Mouse (Mus musculus) Patski (cell line): ENCODE results near the gene Gm13420. TPM values are rescaled to one million over a fixed set of nuclear protein-coding genes. Genes with fewer than 3 reads are reported as not detected.

Source experiments
- ATAC-seq: fragments of 100-300 bp; one replicate; pipeline ENCODE4 v1.8.0; 2021
- CTCF ChIA-PET: fragments of 350-600 bp; sonication (Branson Sonifier 250); formaldehyde crosslinking; loops from one replicate; lab custom pipeline; 2022; ENCODE audit warnings: inconsistent platforms; lab: Charles Lee
- POLR2A ChIA-PET: fragments of 350-600 bp; sonication (Branson Sonifier 250); formaldehyde crosslinking; loops from one replicate; lab custom pipeline; 2022; ENCODE audit warnings: antibody characterized with exemption, inconsistent platforms; lab: Charles Lee
- DNase-seq: peaks from one replicate; pipeline ENCODE4 v3.0.0-alpha.2; 2011; ENCODE audit warnings: low read depth, low spot score
- H3K27me3 ChIP-seq: fragments of 371-371 bp; one replicate; pipeline ENCODE4 v1.5.1; 2021
- CTCF ChIP-seq: fragments of 100-300 bp; IDR thresholded peaks from one replicate; pipeline ENCODE4 v1.5.1; 2021
- in situ Hi-C: fragments of 300-500 bp; cut with MboI; formaldehyde crosslinking; loops from 3 replicates; pipeline ENCODE4 v1.11.1; 2018; ENCODE audit warnings: low pct_unique_long_range_greater_than_20kb, mixed read lengths
- polyA plus RNA-seq: library from polyadenylated mRNA; unstranded; gene quantifications from one replicate; pipeline ENCODE4 v1.2.3, GENCODE M21; 2021

The Gm13420 gene
- polyA plus RNA-seq, 1 experiment from 2014 or later: 0.49 TPM

DNA sequence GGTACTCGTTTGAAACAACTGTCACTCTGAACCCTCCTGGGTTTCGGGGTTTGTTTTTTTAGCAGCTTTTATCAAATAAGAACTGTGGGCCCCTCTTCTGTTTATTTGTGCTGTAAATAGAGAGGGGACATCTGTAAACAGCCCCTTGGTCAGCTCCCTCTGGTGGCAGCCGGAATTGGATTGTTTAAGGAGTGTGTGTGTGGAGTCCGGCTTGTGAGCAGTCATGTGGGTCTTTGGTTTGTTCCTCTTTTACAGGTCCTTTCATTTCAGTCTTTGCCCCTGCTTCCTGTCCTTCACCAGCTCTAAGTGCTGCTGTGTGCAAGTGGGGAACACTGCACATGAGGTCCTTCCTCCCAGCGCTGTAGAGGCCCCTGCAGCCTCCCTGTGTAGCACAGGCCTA, 12.1 kb downstream of the Gm13420 start:
- ATAC-seq (no peak), DNase-seq (no peak)
- TF ChIP-seq CTCF: no peak
- POLR2A ChIA-PET: no interaction called here
- no peaks in the 10 kb centered on the region for H3K27me3 ChIP-seq
- in situ Hi-C loops: no loop called here
- CTCF ChIA-PET: no interaction called here

DNA sequence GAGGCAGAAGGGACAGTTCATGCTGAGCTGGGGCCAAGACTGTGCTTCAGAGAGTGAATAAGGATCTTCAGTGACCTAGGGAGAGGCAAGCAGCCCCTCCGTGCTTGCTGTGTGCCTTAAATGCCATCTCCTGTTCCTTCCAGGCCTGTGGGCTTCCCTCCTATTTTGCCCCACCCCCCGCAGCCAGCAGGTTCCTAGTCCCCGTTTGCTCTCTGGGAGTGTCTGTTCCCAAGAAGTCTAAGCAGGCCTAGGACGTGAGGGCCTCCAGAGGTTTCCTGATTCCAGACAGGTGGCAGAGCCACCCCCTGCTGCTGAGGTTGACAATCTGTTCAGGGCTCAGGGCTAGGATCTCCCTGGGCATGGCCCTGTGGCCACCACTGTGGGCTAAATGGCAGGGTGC, 12.7 kb downstream of the Gm13420 start:
- ATAC-seq (no peak), DNase-seq (no peak)
- no peak for TF ChIP-seq CTCF
- no peaks in the 10 kb centered on the region for H3K27me3 ChIP-seq
- in situ Hi-C loops: no loop called here
- ChIA-PET CTCF (no interaction called here), POLR2A (no interaction called here)

DNA sequence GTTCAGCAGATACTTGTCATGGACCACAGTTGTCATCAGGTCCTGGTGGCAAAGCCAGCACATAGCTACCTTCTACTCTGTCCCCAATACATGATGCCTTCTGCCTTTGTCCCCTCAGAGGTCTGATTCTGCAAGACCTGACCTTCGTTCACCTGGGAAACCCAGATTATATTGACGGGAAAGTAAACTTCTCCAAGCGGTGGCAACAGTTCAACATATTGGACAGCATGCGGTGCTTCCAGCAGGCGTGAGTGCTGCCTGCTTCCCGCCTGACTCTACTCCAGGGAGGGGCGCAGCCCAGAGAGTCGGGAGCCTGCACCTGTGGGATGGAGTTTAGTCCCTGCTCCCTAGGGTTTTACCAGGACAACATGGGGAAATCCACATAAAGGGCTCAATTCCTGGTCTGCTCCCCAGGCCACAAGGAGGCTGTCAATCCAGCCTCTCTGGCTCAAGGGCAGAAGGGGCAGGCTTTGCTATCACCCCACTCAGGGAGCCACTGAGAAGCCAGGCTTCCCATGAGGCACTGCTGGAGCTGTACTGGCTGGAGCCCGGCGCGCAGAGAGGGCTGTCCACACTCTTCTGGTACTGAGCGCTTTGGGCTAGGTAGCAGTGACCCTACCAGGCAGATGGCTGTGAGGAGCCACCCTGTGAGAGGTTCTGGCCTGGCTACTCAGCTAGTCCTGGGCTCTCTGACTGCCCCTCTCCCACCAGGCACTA, 14.1 kb downstream of the Gm13420 start:
- ATAC-seq: no peak
- DNase-seq: no peak
- ChIA-PET POLR2A (no interaction called here), CTCF (no interaction called here)
- H3K27me3 ChIP-seq: no peaks in the 10 kb centered on the region
- in situ Hi-C loops: no loop called here
- no peak for TF ChIP-seq CTCF

DNA sequence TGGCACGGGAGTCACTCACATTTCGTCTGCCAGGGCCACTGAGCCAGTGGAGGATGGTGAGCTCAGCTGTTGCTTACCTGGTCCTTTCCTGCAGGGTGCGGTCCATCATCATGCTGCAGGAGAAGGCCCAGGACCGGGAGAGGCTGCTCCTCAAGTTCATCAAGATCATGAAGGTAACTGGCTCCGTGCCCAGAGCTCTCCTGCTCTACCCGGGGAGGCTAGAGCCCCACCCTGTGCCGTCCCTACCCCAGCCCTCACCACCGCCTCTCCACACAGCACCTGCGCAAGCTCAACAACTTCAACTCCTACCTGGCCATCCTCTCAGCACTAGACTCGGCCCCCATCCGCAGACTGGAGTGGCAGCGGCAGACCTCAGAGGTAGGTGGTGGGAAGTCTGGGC, 15.8 kb downstream of the Gm13420 start:
- TF ChIP-seq CTCF: no peak
- ChIA-PET POLR2A (no interaction called here), CTCF (interaction anchor here (1.1 kb wide), 1 partner anchor 20 kb away, joined by 3 read pairs; no protein-coding TSS in a partner anchor)
- DNase-seq (no peak), ATAC-seq (no peak)
- no peaks in the 10 kb centered on the region for H3K27me3 ChIP-seq
- in situ Hi-C loops: no loop called here

DNA sequence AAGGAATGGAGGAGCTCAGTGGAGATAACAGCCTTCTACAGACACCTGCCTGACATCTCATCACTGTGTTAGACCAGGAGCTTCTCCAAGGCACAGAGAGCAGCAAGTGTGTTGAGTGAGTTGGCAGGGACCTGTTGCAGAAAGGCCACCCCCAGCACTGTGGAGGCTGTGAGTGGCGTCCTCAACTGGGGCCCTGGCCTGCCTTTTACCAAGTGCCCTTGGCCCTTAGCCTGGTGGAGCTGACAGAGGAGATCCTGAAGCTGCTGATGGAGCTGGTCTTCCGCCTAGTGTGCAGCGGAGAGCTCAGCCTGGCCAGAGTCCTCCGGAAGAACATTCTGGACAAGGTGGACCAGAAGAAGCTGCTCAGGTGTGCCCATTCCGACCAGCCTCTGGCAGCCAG, 18.1 kb downstream of the Gm13420 start:
- no peaks in the 10 kb centered on the region for H3K27me3 ChIP-seq
- in situ Hi-C loops: no loop called here
- ChIA-PET POLR2A (interaction anchor here (1.2 kb wide), 1 partner anchor 27 kb away, joined by 3 read pairs; no protein-coding TSS in a partner anchor), CTCF (interaction anchor here (3.4 kb wide), 1 partner anchor 115 kb away, joined by 16 read pairs; the partner anchor contains the start of gene Rapgef1)
- no peak for TF ChIP-seq CTCF
- no peak for DNase-seq
- no peak for ATAC-seq

DNA sequence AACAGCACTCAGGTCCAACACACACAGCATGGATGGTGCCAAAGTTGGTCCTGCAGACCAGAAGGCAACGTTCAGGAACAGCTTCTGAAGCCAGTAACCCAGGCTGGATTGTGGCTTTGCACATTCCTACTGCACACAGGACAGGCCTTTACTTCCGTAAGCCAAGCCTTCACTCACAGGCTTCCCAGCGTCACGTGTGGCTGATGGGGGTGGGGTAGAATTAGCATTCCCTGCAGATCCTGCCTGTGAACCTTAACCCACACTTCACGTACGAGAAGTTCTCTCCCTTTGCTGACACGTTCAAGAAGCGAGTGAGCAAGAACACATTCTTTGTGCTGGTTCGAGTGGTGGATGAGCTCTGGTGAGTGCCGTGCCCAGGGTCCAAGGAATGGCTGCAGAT, 18.9 kb downstream of the Gm13420 start:
- DNase-seq (no peak), ATAC-seq (no peak)
- no peak for TF ChIP-seq CTCF
- no peaks in the 10 kb centered on the region for H3K27me3 ChIP-seq
- in situ Hi-C loops: no loop called here
- ChIA-PET POLR2A (no interaction called here), CTCF (interaction anchor here (2.3 to 3.4 kb wide), 2 partner anchors 16 to 114 kb away, joined by 12 to 16 read pairs; partner anchors contain the start of gene Rapgef1)

DNA sequence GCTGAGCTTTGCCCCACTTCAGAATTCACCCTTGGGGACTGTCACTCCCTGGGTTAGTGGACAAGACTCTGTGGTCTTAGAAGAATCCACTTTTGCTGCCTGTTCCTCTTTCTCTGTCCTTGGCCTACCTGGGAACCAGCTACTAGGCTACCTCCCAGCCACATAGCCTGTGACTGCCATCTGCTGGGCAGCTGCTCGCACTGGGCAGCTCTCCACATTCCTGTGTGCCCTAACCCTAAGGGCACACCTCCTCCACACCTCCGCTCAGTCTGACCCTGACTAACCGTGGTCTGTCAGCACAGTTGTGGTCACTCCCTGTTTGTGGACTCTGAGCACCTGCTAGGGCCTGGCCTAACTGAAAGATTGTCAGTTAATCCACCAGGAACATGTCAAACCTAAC, 19.9 kb downstream of the Gm13420 start:
- no peak for ATAC-seq
- no peak for TF ChIP-seq CTCF
- POLR2A ChIA-PET: no interaction called here
- CTCF ChIA-PET: interaction anchor here (0.6 to 3.4 kb wide), 5 partner anchors 10 to 113 kb away, joined by 3 to 16 read pairs (median 5); partner anchors contain the start of gene Rapgef1
- no peak for DNase-seq
- H3K27me3 ChIP-seq: no peaks in the 10 kb centered on the region
- in situ Hi-C loops: no loop called here

DNA sequence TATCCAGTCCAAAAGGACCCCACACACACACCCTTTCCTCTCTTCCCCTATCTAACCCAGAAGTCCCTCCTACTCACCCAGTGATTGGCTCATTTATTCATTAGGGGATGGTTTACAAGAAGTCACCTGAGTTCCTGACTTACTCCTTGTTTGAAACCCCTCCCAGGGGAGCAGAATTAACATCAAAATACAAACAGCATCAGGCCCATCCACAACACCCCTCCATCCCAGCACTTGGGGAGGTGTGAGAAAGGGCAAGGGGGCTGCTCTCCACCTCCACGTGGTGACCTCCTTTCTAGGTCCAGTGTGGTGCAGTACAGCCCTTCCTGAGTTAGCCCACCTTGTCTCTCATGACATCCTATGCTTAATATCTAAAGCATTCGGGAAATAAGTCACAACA, 22.0 kb downstream of the Gm13420 start:
- H3K27me3 ChIP-seq: no peaks in the 10 kb centered on the region
- no peak for DNase-seq
- no peak for ATAC-seq
- in situ Hi-C loops: no loop called here
- CTCF ChIA-PET: no interaction called here
- POLR2A ChIA-PET: no interaction called here
- no peak for TF ChIP-seq CTCF

DNA sequence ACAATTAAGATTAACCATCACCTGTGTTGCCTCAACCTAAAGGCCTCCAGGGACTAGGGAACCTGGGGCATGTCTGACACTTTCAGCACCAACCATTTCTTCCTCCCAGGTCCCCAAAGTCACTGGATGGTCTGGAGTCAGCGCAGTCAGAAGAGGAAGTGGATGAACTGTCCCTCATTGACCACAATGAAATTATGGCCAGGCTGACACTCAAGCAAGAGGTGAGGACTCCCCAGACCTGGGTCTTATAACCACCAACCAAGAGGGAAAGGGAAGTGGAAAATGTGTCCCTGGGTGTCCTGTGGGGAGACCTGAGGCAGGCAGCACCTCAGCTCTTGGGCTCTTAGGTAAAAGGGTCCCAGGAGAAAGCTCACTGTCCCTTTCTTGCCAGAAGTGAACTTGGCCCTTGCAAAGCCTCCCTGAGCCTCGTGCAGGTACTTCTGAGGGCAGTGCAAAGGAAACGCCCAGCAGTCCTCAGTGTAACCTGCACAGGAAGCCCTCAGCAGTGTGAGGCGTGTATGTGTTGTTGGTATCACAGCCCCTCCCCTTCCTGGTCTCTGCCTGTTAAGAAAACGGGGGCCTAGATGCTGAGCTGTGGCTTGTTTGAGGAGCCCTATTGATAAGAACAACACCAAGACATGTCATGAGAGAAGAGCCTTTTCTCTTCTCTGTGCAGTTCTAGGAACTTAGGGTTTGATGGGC, 26.7 kb downstream of the Gm13420 start:
- ChIA-PET POLR2A (interaction anchor here (1.2 kb wide), 1 partner anchor 17 kb away, joined by 7 read pairs; no protein-coding TSS in a partner anchor), CTCF (interaction anchor here (1.2 kb wide), 1 partner anchor 26 kb away, joined by 3 read pairs; no protein-coding TSS in a partner anchor)
- TF ChIP-seq CTCF: no peak
- in situ Hi-C loops: no loop called here
- ATAC-seq (no peak), DNase-seq (no peak)
- no peaks in the 10 kb centered on the region for H3K27me3 ChIP-seq

DNA sequence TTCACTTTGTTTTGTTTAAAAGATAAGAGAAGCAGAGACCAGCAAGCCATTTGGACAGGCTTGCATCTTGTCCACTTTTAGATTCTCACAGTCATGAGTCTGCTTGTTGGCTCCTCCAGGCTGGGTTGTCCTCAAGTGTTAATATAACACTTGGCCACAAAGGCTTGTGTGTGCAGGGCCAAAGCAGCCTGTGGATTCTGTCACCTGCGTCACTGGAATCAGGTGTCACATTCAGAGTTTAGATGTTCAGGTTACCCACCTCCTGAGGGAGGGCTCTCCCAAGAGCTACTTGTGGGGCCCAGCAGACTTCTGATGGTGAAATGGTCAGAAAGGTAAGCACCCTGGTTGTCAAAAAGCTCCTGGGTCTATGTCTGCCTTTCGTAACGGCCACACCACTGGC, 28.4 kb downstream of the Gm13420 start:
- TF ChIP-seq CTCF: no peak
- CTCF ChIA-PET: no interaction called here
- POLR2A ChIA-PET: no interaction called here
- no peak for DNase-seq
- in situ Hi-C loops: no loop called here
- no peaks in the 10 kb centered on the region for H3K27me3 ChIP-seq
- no peak for ATAC-seq

DNA sequence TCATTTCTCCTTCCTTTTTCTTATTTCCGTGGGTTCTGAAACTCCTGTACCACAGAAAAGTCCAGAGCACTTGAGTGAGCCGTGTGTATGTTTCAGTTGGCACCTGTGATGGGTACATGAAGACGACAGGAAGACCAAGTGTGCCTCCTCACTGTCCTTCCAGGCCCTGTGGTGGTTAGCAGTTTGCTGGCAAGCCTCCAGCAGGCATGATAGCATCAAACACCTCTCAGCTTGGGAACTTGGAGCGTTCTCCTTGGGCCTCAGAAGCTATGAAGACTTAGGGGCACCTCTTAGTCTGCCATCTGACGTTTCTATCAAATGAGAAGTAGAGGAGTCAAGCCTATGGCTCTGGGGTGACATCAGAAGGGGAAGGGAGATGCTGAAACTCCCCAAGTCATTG, 32.9 kb downstream of the Gm13420 start:
- POLR2A ChIA-PET: no interaction called here
- in situ Hi-C loops: loop anchor here (5.0 kb wide), 1 partner anchor 101 kb away; the partner anchor contains the start of gene Rapgef1
- no peak for DNase-seq
- no peaks in the 10 kb centered on the region for H3K27me3 ChIP-seq
- no peak for TF ChIP-seq CTCF
- ATAC-seq: no peak
- CTCF ChIA-PET: interaction anchor here (2.2 kb wide), 1 partner anchor 11 kb away, joined by 6 read pairs; no protein-coding TSS in a partner anchor
